Mouse (Mus musculus): ENCODE data around the gene Cep112. TPM values are rescaled to one million over a fixed set of nuclear protein-coding genes. Genes with fewer than 3 reads are reported as not detected.

Cep112 gene
- polyA plus RNA-seq, 1 experiment, result 0.07 TPM

DNA sequence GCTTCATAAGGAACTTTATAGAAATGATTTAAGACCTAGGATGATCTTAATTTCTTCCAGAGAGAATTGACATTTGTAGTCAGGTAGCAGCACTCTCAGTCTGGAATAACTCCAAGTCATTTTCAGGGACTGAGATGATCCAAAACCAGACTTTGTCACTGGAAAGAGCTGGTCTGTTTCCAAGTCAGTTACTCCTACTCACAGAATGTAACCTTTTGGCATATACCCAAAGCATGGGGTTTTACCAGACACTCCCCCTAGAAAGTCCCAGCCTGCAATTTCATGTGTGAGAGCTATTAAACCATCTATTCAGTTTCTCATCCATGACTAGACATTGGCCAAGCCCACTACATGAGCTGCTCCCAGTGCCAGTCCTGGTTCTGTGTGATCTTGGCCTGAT is 402.3 kb downstream of the Cep112 start:
- no peak for DNase-seq
- no peaks in the 10 kb centered on the region for H3K27me3 ChIP-seq (ENCODE audit: control insufficient read depth, insufficient read depth, low read length)
- TF ChIP-seq POLR2A (IDR thresholded peaks at IDR 0.05; ENCODE audit: control insufficient read depth, extremely low read depth, insufficient read depth, low read length, poor library complexity), result no peak
- no peak overlapping the region for H3K4me3 ChIP-seq (ENCODE audit: control insufficient read depth, insufficient read depth, low read length)
- no peaks in the 10 kb centered on the region for H3K4me1 ChIP-seq (replicated peaks; ENCODE audit: control insufficient read depth, insufficient read depth, low read length)
- no peak overlapping the region for H3K27ac ChIP-seq (ENCODE audit: control insufficient read depth, insufficient read depth, low read length)
- no peaks in the 10 kb centered on the region for H3K36me3 ChIP-seq (ENCODE audit: control insufficient read depth, insufficient read depth, low read length)

- no peaks in the 10 kb centered on the region for H3K4me1 ChIP-seq (replicated peaks; ENCODE audit: control insufficient read depth, insufficient read depth, low read length)
- H3K4me3 ChIP-seq (ENCODE audit: control insufficient read depth, insufficient read depth, low read length), result no peak overlapping the region
- no peak for DNase-seq
- TF ChIP-seq CTCF (IDR thresholded peaks at IDR 0.05; ENCODE audit: borderline replicate concordance, control insufficient read depth, extremely low read depth, insufficient read depth, low read length, poor library complexity) (no peak), POLR2A (IDR thresholded peaks at IDR 0.05; ENCODE audit: control insufficient read depth, extremely low read depth, insufficient read depth, low read length, poor library complexity) (no peak)
- no peak overlapping the region for H3K27ac ChIP-seq (ENCODE audit: control insufficient read depth, insufficient read depth, low read length)
- no peaks in the 10 kb centered on the region for H3K27me3 ChIP-seq (ENCODE audit: control insufficient read depth, insufficient read depth, low read length)
- 89% methylated on average over 4 of the region's 4 CpGs for WGBS
- no peaks in the 10 kb centered on the region for H3K36me3 ChIP-seq (ENCODE audit: control insufficient read depth, insufficient read depth, low read length)
These were observed 403.5 kb downstream of the Cep112 start for GRCm38 (mm10) chr11:108828374-108829025.

DNA sequence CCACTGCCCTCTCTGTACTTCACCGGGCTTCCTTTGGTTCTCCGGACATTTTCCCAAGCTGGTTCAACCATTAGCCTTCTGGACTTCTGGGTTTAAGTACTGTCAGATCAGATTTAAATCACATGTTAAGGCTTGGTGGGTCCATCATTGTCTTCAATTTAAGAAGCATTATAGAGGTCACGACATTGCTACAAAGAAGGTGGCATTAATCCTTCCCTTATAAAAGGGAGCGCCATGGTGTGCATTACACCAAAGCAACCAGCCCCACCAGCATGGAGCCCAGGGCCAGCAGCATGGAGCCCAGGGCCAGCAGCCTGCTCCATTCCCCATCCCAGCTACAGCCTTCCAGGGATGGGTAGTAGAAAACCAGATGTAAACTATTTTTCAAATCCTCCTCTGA is 411.7 kb downstream of the Cep112 start:
- Histone ChIP-seq H3K36me3 (ENCODE audit: control insufficient read depth, insufficient read depth, low read length) (no peaks in the 10 kb centered on the region), H3K4me3 (ENCODE audit: control insufficient read depth, insufficient read depth, low read length) (no peak overlapping the region), H3K27ac (ENCODE audit: control insufficient read depth, insufficient read depth, low read length) (no peak overlapping the region), H3K4me1 (replicated peaks; ENCODE audit: control insufficient read depth, insufficient read depth, low read length) (no peaks in the 10 kb centered on the region), H3K27me3 (ENCODE audit: control insufficient read depth, insufficient read depth, low read length) (no peaks in the 10 kb centered on the region)
- 99% methylated on average over 4 of the region's 4 CpGs for WGBS
- no peak for DNase-seq
- no peak for TF ChIP-seq POLR2A (IDR thresholded peaks at IDR 0.05; ENCODE audit: control insufficient read depth, extremely low read depth, insufficient read depth, low read length, poor library complexity)
- no peak for TF ChIP-seq CTCF (IDR thresholded peaks at IDR 0.05; ENCODE audit: borderline replicate concordance, control insufficient read depth, extremely low read depth, insufficient read depth, low read length, poor library complexity)

- TF ChIP-seq CTCF (IDR thresholded peaks at IDR 0.05; ENCODE audit: borderline replicate concordance, control insufficient read depth, extremely low read depth, insufficient read depth, low read length, poor library complexity) (no peak), POLR2A (IDR thresholded peaks at IDR 0.05; ENCODE audit: control insufficient read depth, extremely low read depth, insufficient read depth, low read length, poor library complexity) (no peak)
These were observed 415.2 kb downstream of the Cep112 start for GRCm38 (mm10) chr11:108840195-108840594.

DNA sequence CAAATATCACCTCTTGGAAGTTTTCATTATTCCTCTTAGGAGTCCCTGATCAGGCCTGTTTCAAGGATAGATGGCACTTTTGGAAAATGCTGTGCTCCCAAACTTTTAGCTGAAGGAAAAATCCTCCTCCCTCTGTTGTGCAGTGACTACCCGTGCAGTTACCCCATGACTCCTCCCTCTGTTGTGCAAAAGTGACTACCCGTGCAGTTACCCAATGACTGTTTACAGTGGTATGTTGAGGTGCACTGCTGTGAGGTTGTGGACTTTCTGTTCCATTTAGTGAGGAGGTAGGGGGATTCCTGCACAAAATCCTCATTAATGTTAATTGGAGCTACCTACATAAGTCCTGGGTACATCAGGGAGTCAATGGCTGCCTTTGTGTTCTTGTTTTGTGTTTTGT is 417.8 kb downstream of the Cep112 start:
- no peaks in the 10 kb centered on the region for H3K27me3 ChIP-seq (ENCODE audit: control insufficient read depth, insufficient read depth, low read length)
- H3K27ac ChIP-seq (ENCODE audit: control insufficient read depth, insufficient read depth, low read length), result no peak overlapping the region
- no peak for DNase-seq
- WGBS, result 81% methylated on average over 2 of the region's 2 CpGs
- H3K4me3 ChIP-seq (ENCODE audit: control insufficient read depth, insufficient read depth, low read length), result no peak overlapping the region
- H3K4me1 ChIP-seq (replicated peaks; ENCODE audit: control insufficient read depth, insufficient read depth, low read length), result no peaks in the 10 kb centered on the region
- no peaks in the 10 kb centered on the region for H3K36me3 ChIP-seq (ENCODE audit: control insufficient read depth, insufficient read depth, low read length)
- no peak for TF ChIP-seq POLR2A (IDR thresholded peaks at IDR 0.05; ENCODE audit: control insufficient read depth, extremely low read depth, insufficient read depth, low read length, poor library complexity)

More at GRCm38 (mm10) chr11:108840195-108840594, 415.2 kb downstream of the Cep112 start:
- no peaks in the 10 kb centered on the region for H3K36me3 ChIP-seq (ENCODE audit: control insufficient read depth, insufficient read depth, low read length)
- no peak for DNase-seq
- WGBS, result 63% methylated on average over 3 of the region's 3 CpGs
- no peak overlapping the region for H3K4me3 ChIP-seq (ENCODE audit: control insufficient read depth, insufficient read depth, low read length)
- H3K27ac ChIP-seq (ENCODE audit: control insufficient read depth, insufficient read depth, low read length), result no peak overlapping the region
- no peaks in the 10 kb centered on the region for H3K4me1 ChIP-seq (replicated peaks; ENCODE audit: control insufficient read depth, insufficient read depth, low read length)
- no peaks in the 10 kb centered on the region for H3K27me3 ChIP-seq (ENCODE audit: control insufficient read depth, insufficient read depth, low read length)

DNA sequence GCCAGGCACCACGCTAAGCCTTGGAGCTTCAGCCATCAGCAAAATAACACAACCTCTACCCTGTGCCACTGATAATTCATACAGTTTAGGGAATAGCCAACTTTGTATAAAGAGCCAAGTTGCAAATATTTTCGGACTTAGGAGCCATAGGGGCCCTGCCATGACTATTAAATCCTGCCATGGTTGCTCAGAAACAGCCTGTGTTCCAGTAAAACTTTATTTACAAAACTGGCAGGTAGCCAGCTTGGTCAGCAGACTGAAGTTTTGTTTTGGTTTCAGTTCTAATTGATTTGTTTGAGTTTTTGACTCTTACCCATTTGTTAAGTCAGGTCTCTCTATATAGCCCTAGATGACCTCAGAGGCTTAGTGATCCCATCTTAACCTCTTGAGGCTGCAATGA is 421.0 kb downstream of the Cep112 start:
- no peaks in the 10 kb centered on the region for H3K27me3 ChIP-seq (ENCODE audit: control insufficient read depth, insufficient read depth, low read length)
- no peak overlapping the region for H3K27ac ChIP-seq (ENCODE audit: control insufficient read depth, insufficient read depth, low read length)
- no peak for TF ChIP-seq CTCF (IDR thresholded peaks at IDR 0.05; ENCODE audit: borderline replicate concordance, control insufficient read depth, extremely low read depth, insufficient read depth, low read length, poor library complexity)
- no peaks in the 10 kb centered on the region for H3K4me1 ChIP-seq (replicated peaks; ENCODE audit: control insufficient read depth, insufficient read depth, low read length)
- no peak overlapping the region for H3K4me3 ChIP-seq (ENCODE audit: control insufficient read depth, insufficient read depth, low read length)
- WGBS, result 80% methylated on average over 2 of the region's 2 CpGs
- no peaks in the 10 kb centered on the region for H3K36me3 ChIP-seq (ENCODE audit: control insufficient read depth, insufficient read depth, low read length)
- DNase-seq, result no peak

GRCm38 (mm10) chr11:108846479-108846878 is 421.5 kb downstream of the Cep112 start:
- 89% methylated on average over 3 of the region's 3 CpGs for WGBS
- no peak for TF ChIP-seq POLR2A (IDR thresholded peaks at IDR 0.05; ENCODE audit: control insufficient read depth, extremely low read depth, insufficient read depth, low read length, poor library complexity)
- no peak for TF ChIP-seq CTCF (IDR thresholded peaks at IDR 0.05; ENCODE audit: borderline replicate concordance, control insufficient read depth, extremely low read depth, insufficient read depth, low read length, poor library complexity)

More at GRCm38 (mm10) chr11:108846479-108846878, 421.5 kb downstream of the Cep112 start:
- no peaks in the 10 kb centered on the region for H3K4me1 ChIP-seq (replicated peaks; ENCODE audit: control insufficient read depth, insufficient read depth, low read length)
- H3K27me3 ChIP-seq (ENCODE audit: control insufficient read depth, insufficient read depth, low read length), result no peaks in the 10 kb centered on the region
- no peak overlapping the region for H3K4me3 ChIP-seq (ENCODE audit: control insufficient read depth, insufficient read depth, low read length)
- no peaks in the 10 kb centered on the region for H3K36me3 ChIP-seq (ENCODE audit: control insufficient read depth, insufficient read depth, low read length)
- no peak overlapping the region for H3K27ac ChIP-seq (ENCODE audit: control insufficient read depth, insufficient read depth, low read length)
- DNase-seq, result no peak
